Mouse (Mus musculus) ES-E14 (cell line): Measurements from ENCODE around the gene Rasl11b. TPM values are rescaled to one million over a fixed set of nuclear protein-coding genes. Genes with fewer than 3 reads are reported as not detected.

Source experiments
- DNase-seq: peaks from one replicate; pipeline ENCODE4 v3.0.0-alpha.2; 2013; ENCODE audit warnings: low read depth, low spot score
- H3K27ac ChIP-seq: 2 replicates; pipeline ENCODE4 v1.5.1; 2012; ENCODE audit warnings: low read depth, mild to moderate bottlenecking, low read length, moderate library complexity, mixed read lengths; ENCODE audit not compliant: poor library complexity, insufficient read depth, severe bottlenecking
- H3K36me3 ChIP-seq: 2 replicates; pipeline ENCODE4 v1.6.1; 2012; ENCODE audit warnings: mild to moderate bottlenecking, low read length, moderate library complexity, mixed read lengths; ENCODE audit not compliant: control insufficient read depth, poor library complexity, insufficient read depth, severe bottlenecking
- H3K4me1 ChIP-seq, 2 experiments: fragments of 150-350 bp in 1 of 2; sonication (generic) in 1 of 2; 2 replicates each; pipeline ENCODE4 v1.6.1; 2012; ENCODE audit warnings: low read length in 2 of 2, mild to moderate bottlenecking in 1 of 2, mixed read lengths in 1 of 2; ENCODE audit not compliant: control insufficient read depth in 2 of 2, insufficient read depth in 2 of 2, poor library complexity in 1 of 2
- H3K4me3 ChIP-seq, 2 experiments: fragments of 150-350 bp in 1 of 2; sonication (generic) in 1 of 2; 2 replicates each; pipeline ENCODE4 v1.5.1; 2012; ENCODE audit warnings: low read length in 2 of 2, low read depth in 1 of 2, mild to moderate bottlenecking in 1 of 2, mixed read lengths in 1 of 2; ENCODE audit not compliant: insufficient read depth in 1 of 2, poor library complexity in 1 of 2, severe bottlenecking in 1 of 2
- H3K9ac ChIP-seq: 2 replicates; pipeline ENCODE4 v1.6.1; 2012; ENCODE audit warnings: low read depth, mild to moderate bottlenecking, low read length, mixed read lengths; ENCODE audit not compliant: poor library complexity, insufficient read depth, severe bottlenecking
- H3K9me3 ChIP-seq: fragments of 150-350 bp; sonication (generic); 2 replicates; pipeline ENCODE4 v1.6.1; 2012; ENCODE audit warnings: low read depth, mild to moderate bottlenecking, low read length; ENCODE audit not compliant: control insufficient read depth, insufficient read depth
- CHD2 ChIP-seq: IDR thresholded peaks from 2 replicates; pipeline ENCODE4 v1.6.1; 2014; ENCODE audit warnings: mild to moderate bottlenecking, low read depth, low read length, inconsistent platforms
- HCFC1 ChIP-seq: IDR thresholded peaks from 2 replicates; pipeline ENCODE4 v1.6.1; 2012; ENCODE audit warnings: low read length, inconsistent platforms, borderline replicate concordance; ENCODE audit not compliant: insufficient read depth
- MAFK ChIP-seq: IDR thresholded peaks from 2 replicates; pipeline ENCODE4 v1.6.1; 2014; ENCODE audit warnings: mild to moderate bottlenecking, low read depth, low read length, inconsistent platforms; ENCODE audit not compliant: insufficient read depth
- ZC3H11A ChIP-seq: IDR thresholded peaks from 2 replicates; pipeline ENCODE4 v1.6.1; 2012; ENCODE audit warnings: low read depth, mild to moderate bottlenecking, inconsistent platforms, low read length, borderline replicate concordance
- ZNF384 ChIP-seq: IDR thresholded peaks from 2 replicates; pipeline ENCODE4 v1.6.1; 2012; ENCODE audit warnings: low read depth, low read length, inconsistent platforms
- in situ Hi-C, 2 experiments: fragments of 600-800 bp; cut with MboI; formaldehyde crosslinking; loops; one replicate each; pipeline ENCODE4 v1.15.1; 2025; ENCODE audit warnings: low sequenced_read_pairs in 2 of 2, inconsistent platforms in 1 of 2; ENCODE audit not compliant: unreplicated experiment in 2 of 2
- total RNA-seq: library from RNA; depleted of rRNA; stranded (reverse); fragments of 300-350 nt; gene quantifications from 2 replicates; pipeline ENCODE4 v1.2.3, GENCODE M21; 2012

The Rasl11b gene
- total RNA-seq, 1 experiment = 6.8 TPM

GRCm38 (mm10) chr5:74208438-74208837 lies 13.4 kb downstream of the Rasl11b start:
- no peaks in the 10 kb centered on the region for H3K36me3 ChIP-seq
- H3K4me1 ChIP-seq = peaks cover 0 to 4% of the 10 kb centered on the region in 2 experiments; a peak in 1 of 4 replicates
- no peak for DNase-seq
- no peaks in the 10 kb centered on the region for H3K9me3 ChIP-seq
- H3K4me3 ChIP-seq = no peak overlapping the region
- H3K9ac ChIP-seq = no peak overlapping the region
- no peak overlapping the region for H3K27ac ChIP-seq
- no peak for TF ChIP-seq MAFK
- TF ChIP-seq HCFC1 = no peak
- no peak for TF ChIP-seq ZNF384
- no peak for TF ChIP-seq CHD2
- TF ChIP-seq ZC3H11A = no peak
- in situ Hi-C loops = no loop called here

GRCm38 (mm10) chr5:74209640-74210039 lies 14.6 kb downstream of the Rasl11b start:
- Histone ChIP-seq H3K4me1 (peaks cover 0 to 9% of the 10 kb centered on the region in 2 experiments; a peak in 3 of 4 replicates), H3K9me3 (no peaks in the 10 kb centered on the region), H3K27ac (no peak overlapping the region), H3K36me3 (no peaks in the 10 kb centered on the region), H3K4me3 (no peak overlapping the region), H3K9ac (no peak overlapping the region)
- in situ Hi-C loops = no loop called here
- DNase-seq = no peak
- no peak for TF ChIP-seq MAFK
- no peak for TF ChIP-seq CHD2
- no peak for TF ChIP-seq ZC3H11A
- TF ChIP-seq HCFC1 = no peak
- TF ChIP-seq ZNF384 = no peak

GRCm38 (mm10) chr5:74211346-74211745 lies 16.3 kb downstream of the Rasl11b start:
- Histone ChIP-seq H3K9ac (no peak overlapping the region), H3K27ac (no peak overlapping the region), H3K9me3 (no peaks in the 10 kb centered on the region), H3K4me1 (peaks cover 0 to 13% of the 10 kb centered on the region in 2 experiments; a peak in 3 of 4 replicates), H3K36me3 (no peaks in the 10 kb centered on the region), H3K4me3 (no peak overlapping the region)
- TF ChIP-seq ZNF384 (no peak), ZC3H11A (no peak), HCFC1 (no peak), MAFK (no peak), CHD2 (no peak)
- DNase-seq = no peak
- in situ Hi-C loops = no loop called here

- TF ChIP-seq MAFK (no peak), ZNF384 (no peak), HCFC1 (no peak), ZC3H11A (no peak), CHD2 (no peak)
- peaks cover 0 to 13% of the 10 kb centered on the region in 2 experiments; a peak in 3 of 4 replicates for H3K4me1 ChIP-seq
- no peak overlapping the region for H3K27ac ChIP-seq
- no peaks in the 10 kb centered on the region for H3K9me3 ChIP-seq
- no peak for DNase-seq
- in situ Hi-C loops = no loop called here
- no peak overlapping the region for H3K9ac ChIP-seq
- no peaks in the 10 kb centered on the region for H3K36me3 ChIP-seq
- H3K4me3 ChIP-seq = no peak overlapping the region
Measured at GRCm38 (mm10) chr5:74214501-74215110, 19.5 kb downstream of the Rasl11b start.

GRCm38 (mm10) chr5:74215125-74215524 lies 20.0 kb downstream of the Rasl11b start:
- H3K4me1 ChIP-seq = peaks cover 0 to 13% of the 10 kb centered on the region in 2 experiments; a peak in 3 of 4 replicates
- H3K4me3 ChIP-seq = no peak overlapping the region
- no peaks in the 10 kb centered on the region for H3K36me3 ChIP-seq
- H3K27ac ChIP-seq = no peak overlapping the region
- no peaks in the 10 kb centered on the region for H3K9me3 ChIP-seq
- H3K9ac ChIP-seq = no peak overlapping the region
- no peak for DNase-seq
- in situ Hi-C loops = no loop called here
- TF ChIP-seq MAFK = no peak
- TF ChIP-seq ZC3H11A = no peak
- TF ChIP-seq ZNF384 = no peak
- TF ChIP-seq HCFC1 = no peak
- no peak for TF ChIP-seq CHD2
